Mouse (Mus musculus) C2C12 (cell line): ENCODE measurements around the gene Rnls. TPM values are rescaled to one million over a fixed set of nuclear protein-coding genes. Genes with fewer than 3 reads are reported as not detected.

Source experiments
- H3K27me3 ChIP-seq: one replicate; pipeline ENCODE4 v1.6.1; 2011; ENCODE audit not compliant: control insufficient read depth, insufficient read depth, insufficient read length
- H3K36me3 ChIP-seq: one replicate; pipeline ENCODE4 v1.6.1; 2011; ENCODE audit not compliant: control insufficient read depth, insufficient read depth
- H3K4me3 ChIP-seq: one replicate; pipeline ENCODE4 v1.5.1; 2011; ENCODE audit warnings: mild to moderate bottlenecking, control low read depth; ENCODE audit not compliant: poor library complexity, insufficient read depth, severe bottlenecking
- H3K79me2 ChIP-seq: one replicate; pipeline ENCODE4 v1.6.1; 2011; ENCODE audit not compliant: control insufficient read depth, insufficient read depth
- H3K79me3 ChIP-seq: one replicate; pipeline ENCODE4 v1.6.1; 2011; ENCODE audit warnings: low read depth, control low read depth
- H3ac ChIP-seq: one replicate; pipeline ENCODE3; 2011; ENCODE audit warnings: low read depth; ENCODE audit not compliant: control insufficient read depth, insufficient read length
- CEBPB ChIP-seq: IDR thresholded peaks from one replicate; pipeline ENCODE4 v1.6.1; 2011; ENCODE audit warnings: low read depth, mild to moderate bottlenecking, control low read depth, moderate library complexity
- CTCF ChIP-seq: IDR thresholded peaks from one replicate; pipeline ENCODE4 v1.5.1; 2011; ENCODE audit not compliant: control insufficient read depth, insufficient read depth, insufficient read length
- FOSL1 ChIP-seq: IDR thresholded peaks from one replicate; pipeline ENCODE4 v1.8.0; 2011; ENCODE audit warnings: mild to moderate bottlenecking, low read length; ENCODE audit not compliant: poor library complexity, insufficient read depth, severe bottlenecking
- MAX ChIP-seq: IDR thresholded peaks from one replicate; pipeline ENCODE4 v1.6.1; 2011; ENCODE audit warnings: mild to moderate bottlenecking, control low read depth
- MYOD1 ChIP-seq: IDR thresholded peaks from one replicate; pipeline ENCODE4 v1.6.1; 2011; ENCODE audit warnings: low read depth; ENCODE audit not compliant: control insufficient read depth, insufficient read length
- MYOG ChIP-seq: IDR thresholded peaks from one replicate; pipeline ENCODE4 v1.6.1; 2011; ENCODE audit not compliant: control insufficient read depth, insufficient read length; ENCODE audit errors: extremely low read depth
- USF1 ChIP-seq: IDR thresholded peaks from one replicate; pipeline ENCODE4 v1.6.1; 2011; ENCODE audit warnings: low read depth, mild to moderate bottlenecking, control low read depth, moderate library complexity
- polyA plus RNA-seq: library from polyadenylated mRNA; unstranded; fragments of >200 nt; fragmentation: generic; extraction: Trizol; gene quantifications from one replicate; pipeline ENCODE4 v1.2.1, GENCODE M21; 2012; ENCODE audit warnings: missing spikeins

The Rnls gene
- polyA plus RNA-seq, 1 experiment: 0.99 TPM

GRCm38 (mm10) chr19:33268044-33268443, 124.1 kb downstream of the Rnls start:
- Histone ChIP-seq H3K79me2 (no peaks in the 10 kb centered on the region), H3K79me3 (no peaks in the 10 kb centered on the region), H3ac (no peak overlapping the region), H3K36me3 (no peaks in the 10 kb centered on the region), H3K27me3 (no peaks in the 10 kb centered on the region), H3K4me3 (no peak overlapping the region)
- TF ChIP-seq CEBPB: no peak
- no peak for TF ChIP-seq CTCF
- no peak for TF ChIP-seq MYOD1
- no peak for TF ChIP-seq MYOG
- no peak for TF ChIP-seq MAX
- TF ChIP-seq USF1: no peak
- TF ChIP-seq FOSL1: no peak

GRCm38 (mm10) chr19:33265245-33265644, 126.8 kb downstream of the Rnls start:
- H3K4me3 ChIP-seq: no peak overlapping the region
- H3K79me3 ChIP-seq: no peaks in the 10 kb centered on the region
- H3K27me3 ChIP-seq: no peaks in the 10 kb centered on the region
- no peak overlapping the region for H3ac ChIP-seq
- H3K36me3 ChIP-seq: no peaks in the 10 kb centered on the region
- TF ChIP-seq MAX (no peak), CEBPB (no peak), USF1 (no peak), MYOG (no peak), CTCF (no peak), MYOD1 (no peak), FOSL1 (no peak)
- H3K79me2 ChIP-seq: no peaks in the 10 kb centered on the region

GRCm38 (mm10) chr19:33264224-33264993, 127.7 kb downstream of the Rnls start:
- Histone ChIP-seq H3K4me3 (no peak overlapping the region), H3K27me3 (no peaks in the 10 kb centered on the region), H3K79me2 (no peaks in the 10 kb centered on the region), H3ac (no peak overlapping the region), H3K79me3 (no peaks in the 10 kb centered on the region), H3K36me3 (no peaks in the 10 kb centered on the region)
- TF ChIP-seq MYOG (no peak), USF1 (no peak), MAX (no peak), FOSL1 (no peak), MYOD1 (no peak), CEBPB (no peak), CTCF (no peak)

- no peak overlapping the region for H3K4me3 ChIP-seq
- TF ChIP-seq MYOD1: no peak
- TF ChIP-seq CTCF: no peak
- no peak for TF ChIP-seq USF1
- no peaks in the 10 kb centered on the region for H3K36me3 ChIP-seq
- H3ac ChIP-seq: no peak overlapping the region
- no peaks in the 10 kb centered on the region for H3K79me3 ChIP-seq
- H3K27me3 ChIP-seq: no peaks in the 10 kb centered on the region
- no peaks in the 10 kb centered on the region for H3K79me2 ChIP-seq
These were observed 129.7 kb downstream of the Rnls start for GRCm38 (mm10) chr19:33262421-33262820.

GRCm38 (mm10) chr19:33259164-33259563, 132.9 kb downstream of the Rnls start:
- TF ChIP-seq CTCF (no peak), MAX (no peak), USF1 (no peak), CEBPB (no peak), MYOG (no peak), MYOD1 (no peak), FOSL1 (no peak)
- Histone ChIP-seq H3K36me3 (no peaks in the 10 kb centered on the region), H3K4me3 (no peak overlapping the region), H3K27me3 (no peaks in the 10 kb centered on the region), H3K79me3 (no peaks in the 10 kb centered on the region), H3ac (no peak overlapping the region), H3K79me2 (no peaks in the 10 kb centered on the region)
